Mouse (Mus musculus): Measurements from ENCODE around the gene Prkacb. TPM values are rescaled to one million over a fixed set of nuclear protein-coding genes. Genes with fewer than 3 reads are reported as not detected.

Gene Prkacb
- total and polyA plus RNA-seq, 2 experiments from 2014 or later = 180 to 235 TPM

DNA sequence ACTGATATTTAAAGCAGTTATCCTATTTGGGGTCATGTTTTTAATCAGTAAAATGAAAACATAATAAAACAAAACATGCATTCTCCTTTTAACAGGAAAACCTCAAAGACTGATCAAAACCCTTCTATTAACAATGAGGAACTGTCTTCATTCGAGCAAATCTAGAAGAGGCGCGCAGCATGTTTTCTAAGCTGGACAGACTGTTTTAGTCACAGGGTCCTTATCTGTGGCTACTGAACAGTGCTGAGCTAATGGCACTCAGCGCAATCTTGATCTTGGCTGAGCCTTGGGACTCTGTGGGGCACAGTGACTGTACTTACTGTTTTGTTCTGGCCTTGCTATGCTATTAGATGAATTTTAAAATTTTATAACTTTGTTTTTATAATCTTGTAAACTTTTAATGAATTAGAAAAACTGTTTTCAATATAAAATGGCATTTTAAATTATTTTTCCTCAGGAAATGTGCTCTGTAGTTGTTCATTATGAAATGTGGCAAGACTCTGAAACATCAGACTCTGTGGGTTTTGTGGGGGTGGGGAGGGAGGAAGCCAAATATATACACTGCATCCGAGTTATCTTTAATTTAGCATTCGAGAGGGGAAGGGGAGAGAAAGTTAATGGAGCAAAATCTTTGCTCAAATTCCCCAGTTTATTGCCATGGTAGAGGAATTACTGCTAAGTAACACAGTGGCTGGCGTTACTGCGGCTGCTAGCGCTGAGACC is 77.7 kb downstream of the Prkacb start:
- no peak overlapping the region for H3K4me2 ChIP-seq (ENCODE audit: low read depth, low read length)
- no peaks in the 10 kb centered on the region for H3K4me1 ChIP-seq (ENCODE audit: insufficient read depth, low read length)
- WGBS = 86% methylated on average over 9 of the region's 9 CpGs
- DNase-seq (ENCODE audit: low spot score) (no peak), ATAC-seq (no peak)
- H3K27ac ChIP-seq = no peak overlapping the region
- no peak for TF ChIP-seq CTCF (IDR thresholded peaks at IDR 0.05; ENCODE audit: low read depth)
- no peaks in the 10 kb centered on the region for H3K9me3 ChIP-seq (ENCODE audit: low read length)
- H3K36me3 ChIP-seq (ENCODE audit: insufficient read depth, low read length) = peaks cover 49% of the 10 kb centered on the region; the same call in 1 of the 2 replicates
- no peak overlapping the region for H3K4me3 ChIP-seq (ENCODE audit: low read length)
- H3K27me3 ChIP-seq (ENCODE audit: insufficient read depth, low read length) = no peaks in the 10 kb centered on the region
- H3K9ac ChIP-seq (replicated peaks; ENCODE audit: low read length) = no peak overlapping the region

DNA sequence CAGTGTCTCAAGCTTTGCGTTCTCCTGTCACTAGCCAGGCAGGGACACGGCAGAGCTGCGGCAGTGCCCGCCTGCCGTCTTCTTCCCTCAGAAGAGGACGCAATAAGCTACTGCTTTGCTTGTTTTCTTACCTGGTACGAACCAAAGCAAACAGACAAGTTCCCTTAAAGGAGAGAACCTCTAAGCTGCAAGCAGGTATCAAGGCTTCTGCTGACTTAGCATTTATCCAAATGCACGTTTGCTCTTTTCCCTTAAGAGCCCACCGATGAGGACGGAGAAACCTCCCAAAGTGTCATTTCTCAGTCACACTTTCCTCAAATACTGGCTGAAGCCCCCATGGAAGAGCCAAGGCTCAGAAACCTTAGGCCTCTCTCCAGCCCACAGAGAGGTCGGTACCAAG is 81.3 kb downstream of the Prkacb start:
- Histone ChIP-seq H3K4me3 (ENCODE audit: low read length) (no peak overlapping the region), H3K36me3 (ENCODE audit: insufficient read depth, low read length) (peaks cover 31% of the 10 kb centered on the region; the same call in 1 of the 2 replicates), H3K4me2 (ENCODE audit: low read depth, low read length) (no peak overlapping the region), H3K4me1 (ENCODE audit: insufficient read depth, low read length) (no peaks in the 10 kb centered on the region), H3K9me3 (ENCODE audit: low read length) (no peaks in the 10 kb centered on the region), H3K27me3 (ENCODE audit: insufficient read depth, low read length) (no peaks in the 10 kb centered on the region), H3K9ac (replicated peaks; ENCODE audit: low read length) (no peak overlapping the region), H3K27ac (no peak overlapping the region)
- DNase-seq (ENCODE audit: low spot score) (no peak), ATAC-seq (no peak)
- TF ChIP-seq CTCF (IDR thresholded peaks at IDR 0.05; ENCODE audit: low read depth) = no peak
- 95% methylated on average over 11 of the region's 11 CpGs for WGBS

DNA sequence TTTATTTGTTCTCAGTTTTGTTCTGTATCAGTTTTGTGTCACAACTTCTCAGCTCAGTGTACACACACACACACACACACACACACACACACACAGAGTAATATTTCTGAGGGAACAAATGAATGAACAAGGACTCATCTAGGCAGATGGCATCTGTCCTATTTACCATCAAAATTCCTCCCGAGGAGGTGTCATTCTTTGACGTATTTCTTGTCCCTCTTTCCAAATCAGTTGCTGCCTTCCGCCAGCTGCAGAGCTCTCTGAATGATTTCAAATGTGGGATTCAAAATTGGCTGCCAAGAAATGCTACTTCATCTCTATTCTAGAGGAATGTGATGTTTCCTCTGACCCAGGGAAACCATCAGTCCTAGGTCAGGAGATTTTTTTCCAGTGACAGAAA is 89.8 kb downstream of the Prkacb start:
- Histone ChIP-seq H3K4me2 (ENCODE audit: low read depth, low read length) (no peak overlapping the region), H3K27ac (no peak overlapping the region), H3K4me1 (ENCODE audit: insufficient read depth, low read length) (no peaks in the 10 kb centered on the region), H3K4me3 (ENCODE audit: low read length) (no peak overlapping the region), H3K9ac (replicated peaks; ENCODE audit: low read length) (no peak overlapping the region), H3K9me3 (ENCODE audit: low read length) (0 out of 2 replicates have a peak, but pooled peaks cover 3% of the 10 kb centered on the region), H3K27me3 (ENCODE audit: insufficient read depth, low read length) (no peaks in the 10 kb centered on the region), H3K36me3 (ENCODE audit: insufficient read depth, low read length) (0 out of 2 replicates have a peak, but pooled peaks cover 5% of the 10 kb centered on the region)
- ATAC-seq (no peak), DNase-seq (ENCODE audit: low spot score) (no peak)
- WGBS = 51% methylated on average over 3 of the region's 3 CpGs
- TF ChIP-seq CTCF (IDR thresholded peaks at IDR 0.05; ENCODE audit: low read depth) = no peak

DNA sequence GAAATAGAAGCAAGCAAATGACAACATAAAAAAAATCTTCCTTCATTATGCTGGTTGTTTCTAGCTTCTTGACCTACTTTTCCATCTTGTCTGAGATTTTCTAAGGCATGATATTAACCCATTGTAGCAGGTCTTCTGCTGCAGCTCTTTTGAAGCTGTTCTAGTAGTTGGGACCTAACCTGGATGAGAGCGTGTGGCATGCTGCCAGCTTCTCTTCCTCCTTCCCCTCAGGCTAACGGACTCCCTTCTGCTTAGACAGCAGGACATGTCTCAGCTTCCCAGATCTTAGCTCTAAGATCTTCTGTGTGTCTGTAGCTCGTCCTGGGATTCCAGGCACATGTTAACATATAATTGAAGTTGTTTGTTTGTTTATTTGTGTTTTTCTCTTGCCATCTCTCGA is 93.1 kb downstream of the Prkacb start:
- ATAC-seq (no peak), DNase-seq (ENCODE audit: low spot score) (peak; percentile 10)
- no peaks in the 10 kb centered on the region for H3K27me3 ChIP-seq (ENCODE audit: insufficient read depth, low read length)
- no peaks in the 10 kb centered on the region for H3K36me3 ChIP-seq (ENCODE audit: insufficient read depth, low read length)
- TF ChIP-seq CTCF (IDR thresholded peaks at IDR 0.05; ENCODE audit: low read depth) = no peak
- H3K4me1 ChIP-seq (ENCODE audit: insufficient read depth, low read length) = no peaks in the 10 kb centered on the region
- WGBS = 70% methylated on average over 4 of the region's 4 CpGs
- H3K4me3 ChIP-seq (ENCODE audit: low read length) = no peak overlapping the region
- no peaks in the 10 kb centered on the region for H3K9me3 ChIP-seq (ENCODE audit: low read length)
- no peak overlapping the region for H3K9ac ChIP-seq (replicated peaks; ENCODE audit: low read length)
- H3K4me2 ChIP-seq (ENCODE audit: low read depth, low read length) = no peak overlapping the region
- no peak overlapping the region for H3K27ac ChIP-seq

DNA sequence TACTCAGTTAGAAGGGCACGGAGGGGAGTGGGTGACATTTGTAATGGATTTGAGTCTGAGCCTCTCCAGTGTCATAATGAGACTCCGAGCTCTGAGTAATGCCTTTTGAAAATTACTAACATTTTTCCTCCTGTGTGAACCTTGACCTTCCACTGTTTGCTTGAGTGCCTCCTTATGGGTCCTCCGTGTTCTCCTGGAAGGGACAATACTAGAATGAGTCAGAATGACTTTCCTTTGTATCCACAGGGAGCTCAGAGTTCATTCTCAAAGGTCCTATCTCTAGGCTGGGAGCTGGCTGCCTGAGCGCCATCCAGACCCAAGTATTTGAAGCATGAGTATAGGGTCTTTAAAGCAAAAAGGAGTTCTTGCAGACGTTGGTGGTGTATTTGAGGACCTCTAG is 94.5 kb downstream of the Prkacb start:
- no peaks in the 10 kb centered on the region for H3K9me3 ChIP-seq (ENCODE audit: low read length)
- no peak overlapping the region for H3K4me2 ChIP-seq (ENCODE audit: low read depth, low read length)
- WGBS = 66% methylated on average over 5 of the region's 5 CpGs
- DNase-seq (ENCODE audit: low spot score) (no peak), ATAC-seq (no peak)
- no peak for TF ChIP-seq CTCF (IDR thresholded peaks at IDR 0.05; ENCODE audit: low read depth)
- no peaks in the 10 kb centered on the region for H3K4me1 ChIP-seq (ENCODE audit: insufficient read depth, low read length)
- no peak overlapping the region for H3K4me3 ChIP-seq (ENCODE audit: low read length)
- H3K27ac ChIP-seq = no peak overlapping the region
- H3K36me3 ChIP-seq (ENCODE audit: insufficient read depth, low read length) = no peaks in the 10 kb centered on the region
- no peak overlapping the region for H3K9ac ChIP-seq (replicated peaks; ENCODE audit: low read length)
- no peaks in the 10 kb centered on the region for H3K27me3 ChIP-seq (ENCODE audit: insufficient read depth, low read length)

DNA sequence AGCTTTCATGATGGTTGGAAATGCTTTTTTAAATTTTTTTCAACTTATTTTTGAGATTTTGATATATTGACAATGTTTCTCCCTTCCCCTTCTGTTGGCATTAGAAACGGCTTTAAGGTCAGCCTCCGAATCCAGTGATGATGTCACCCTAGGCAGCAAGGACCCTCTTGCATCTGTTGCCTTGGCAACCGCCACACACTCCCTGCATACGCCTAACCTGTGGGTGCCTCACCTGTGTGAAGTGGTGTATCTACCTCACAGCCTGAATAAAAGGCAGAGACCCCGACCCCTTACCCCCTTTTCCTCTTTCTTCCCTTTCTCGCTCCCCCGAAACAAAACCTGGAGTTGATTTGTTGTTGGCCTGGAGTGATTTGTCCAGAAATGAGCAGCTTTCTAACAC is 100.5 kb downstream of the Prkacb start:
- no peak for TF ChIP-seq CTCF (IDR thresholded peaks at IDR 0.05; ENCODE audit: low read depth)
- ATAC-seq (0 out of 2 replicates have a peak, but pooled peaks have one; percentile 71), DNase-seq (ENCODE audit: low spot score) (no peak)
- Histone ChIP-seq H3K36me3 (ENCODE audit: insufficient read depth, low read length) (no peaks in the 10 kb centered on the region), H3K27me3 (ENCODE audit: insufficient read depth, low read length) (no peaks in the 10 kb centered on the region), H3K9me3 (ENCODE audit: low read length) (no peaks in the 10 kb centered on the region), H3K9ac (replicated peaks; ENCODE audit: low read length) (no peak overlapping the region), H3K4me1 (ENCODE audit: insufficient read depth, low read length) (no peaks in the 10 kb centered on the region), H3K4me3 (ENCODE audit: low read length) (no peak overlapping the region), H3K4me2 (ENCODE audit: low read depth, low read length) (no peak overlapping the region), H3K27ac (no peak overlapping the region)
- 82% methylated on average over 7 of the region's 7 CpGs for WGBS

DNA sequence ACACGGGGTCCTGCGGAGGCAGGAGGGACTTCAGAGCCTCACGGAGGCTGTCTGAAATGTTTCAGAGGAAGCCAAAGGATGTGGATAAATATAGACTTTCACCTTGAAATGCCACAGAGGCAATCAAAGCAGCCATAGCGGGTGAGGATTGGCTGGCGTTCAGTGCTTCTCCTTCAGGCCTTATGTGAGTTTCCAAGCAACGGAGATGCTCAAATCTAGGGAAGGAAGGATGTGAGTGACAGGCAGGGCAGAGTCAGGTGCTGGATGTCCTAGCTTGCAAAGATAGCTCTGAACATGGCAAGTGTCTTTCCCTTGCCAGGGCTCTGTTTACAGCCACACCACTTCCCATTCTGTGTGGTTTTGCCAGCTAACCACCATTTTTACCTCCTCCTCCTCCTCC is 101.2 kb downstream of the Prkacb start:
- Histone ChIP-seq H3K27ac (no peak overlapping the region), H3K4me2 (ENCODE audit: low read depth, low read length) (no peak overlapping the region), H3K4me1 (ENCODE audit: insufficient read depth, low read length) (no peaks in the 10 kb centered on the region), H3K9me3 (ENCODE audit: low read length) (no peaks in the 10 kb centered on the region), H3K4me3 (ENCODE audit: low read length) (no peak overlapping the region), H3K9ac (replicated peaks; ENCODE audit: low read length) (no peak overlapping the region), H3K36me3 (ENCODE audit: insufficient read depth, low read length) (no peaks in the 10 kb centered on the region), H3K27me3 (ENCODE audit: insufficient read depth, low read length) (no peaks in the 10 kb centered on the region)
- DNase-seq (ENCODE audit: low spot score) (peak; percentile 39), ATAC-seq (0 out of 2 replicates have a peak, but pooled peaks have one; percentile 59)
- TF ChIP-seq CTCF (IDR thresholded peaks at IDR 0.05; ENCODE audit: low read depth) = no peak
- WGBS = 50% methylated on average over 6 of the region's 6 CpGs

Measured in hindbrain, postnatal 0 days (tissue).